Mouse (Mus musculus): ENCODE data around the gene Gm13289.
"Not testable (repeated sequence)": the region's sequence is repeated elsewhere in the genome, so short reads cannot be mapped to it uniquely, and the experiment has no call there.

DNA sequence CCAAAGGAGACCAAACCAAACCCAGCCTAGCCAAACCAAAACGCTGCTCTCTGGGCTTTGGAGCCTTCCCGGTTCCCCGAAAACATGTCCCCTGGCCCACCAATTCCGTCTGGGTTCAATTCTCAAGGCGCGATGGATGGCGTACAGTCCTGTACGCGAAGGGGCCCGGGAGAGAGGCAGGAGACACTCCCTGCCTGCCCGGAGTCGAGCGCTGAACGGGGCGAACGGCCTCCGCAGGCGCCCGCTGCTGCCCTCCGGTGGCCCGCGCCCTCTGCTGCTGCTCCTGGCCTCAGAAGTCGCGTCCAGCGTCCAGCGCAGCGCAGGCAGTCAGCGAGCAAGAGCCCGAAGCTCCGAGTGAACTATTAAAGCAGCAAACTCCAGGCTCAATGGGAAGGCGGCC, 5.6 kb downstream of the Gm13289 start:
- not testable (repeated sequence) for TF ChIP-seq POLR2A (IDR thresholded peaks at IDR 0.05; ENCODE audit: borderline replicate concordance, extremely low read depth, low read depth, low read length); CTCF (IDR thresholded peaks at IDR 0.05; ENCODE audit: insufficient read depth, low read length)
